Mouse (Mus musculus) frontal cortex, postnatal 36 days (tissue): Measurements from ENCODE around the gene Fbxo21.

Experiments
- DNase-seq, 2 experiments: peaks; one replicate each; pipeline ENCODE4 v3.0.0; 2022; ENCODE audit warnings: low spot score in 2 of 2

The Fbxo21 gene

GRCm38 (mm10) chr5:118019905-118020304, 43.4 kb downstream of the Fbxo21 start:
- no peak for DNase-seq

DNA sequence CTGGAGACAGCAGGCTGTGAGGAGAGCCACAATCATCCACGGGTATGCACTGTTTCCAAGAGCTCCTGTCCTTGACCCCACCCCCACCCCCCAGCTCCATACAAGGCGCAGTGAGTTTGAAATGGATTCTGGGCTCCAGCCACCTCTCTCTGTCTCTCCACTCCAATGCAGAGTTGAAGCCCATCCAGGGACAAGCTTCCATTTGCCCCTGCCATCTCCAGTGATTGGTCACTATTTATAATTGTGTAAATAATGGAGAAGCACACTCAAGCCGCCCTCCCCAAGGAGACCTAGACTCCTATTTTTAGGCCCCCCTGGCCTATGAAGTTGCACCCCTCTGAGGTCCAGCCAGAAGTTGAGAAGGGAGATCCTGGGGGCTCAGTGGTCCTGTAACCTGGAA, 46.5 kb downstream of the Fbxo21 start:
- no peak for DNase-seq

- DNase-seq = no peak
Measured at GRCm38 (mm10) chr5:118025880-118026279, 49.4 kb downstream of the Fbxo21 start.

DNA sequence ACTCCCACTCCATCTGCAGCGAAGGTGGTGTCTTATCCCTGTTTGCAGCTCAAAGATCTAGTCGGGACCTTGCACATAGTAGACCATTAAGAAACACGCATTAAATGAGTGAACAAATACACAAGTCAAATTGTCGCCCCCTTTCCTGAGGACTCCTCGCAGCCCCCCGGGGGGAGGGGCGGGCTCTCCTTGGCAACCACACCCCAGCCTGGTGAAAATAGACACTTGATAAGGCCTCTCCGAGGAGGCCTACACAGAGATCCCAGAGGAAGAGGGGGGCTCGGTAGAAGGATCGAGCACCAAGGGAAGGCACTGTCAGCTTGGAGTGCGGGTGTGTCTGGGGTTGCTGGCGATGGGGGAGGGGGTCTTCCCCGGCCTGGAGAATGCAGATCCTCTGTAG, 49.8 kb downstream of the Fbxo21 start:
- no peak for DNase-seq

- no peak for DNase-seq
Measured at GRCm38 (mm10) chr5:118027101-118027697, 50.7 kb downstream of the Fbxo21 start.

- no peak for DNase-seq
Measured at GRCm38 (mm10) chr5:118027698-118028190, 51.2 kb downstream of the Fbxo21 start, which contains the start of gene Tesc. TSS of gene Tesc (plus strand) at chr5:118027743.

GRCm38 (mm10) chr5:118028191-118029034, 51.9 kb downstream of the Fbxo21 start:
- DNase-seq = no peak

DNA sequence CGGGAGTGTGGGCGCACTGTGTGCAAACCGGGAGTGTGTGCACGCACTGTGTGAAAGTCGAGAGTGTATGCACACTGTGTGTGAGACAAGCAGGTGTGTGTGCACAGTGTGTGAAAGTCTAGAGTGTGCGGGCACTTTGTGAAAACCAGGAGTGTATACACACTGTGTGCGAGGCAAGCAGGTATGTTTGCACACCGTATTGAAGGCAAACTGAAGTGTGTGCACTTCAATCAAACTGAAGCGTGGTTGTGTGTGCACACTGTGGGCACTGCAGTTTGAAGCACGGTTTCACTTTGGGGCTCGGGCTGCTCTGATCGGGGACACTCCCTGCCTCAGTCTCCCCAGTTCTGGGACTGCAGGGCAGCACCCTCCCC, 52.5 kb downstream of the Fbxo21 start:
- no peak for DNase-seq

- DNase-seq = peak; percentile 87 to 90
Measured at GRCm38 (mm10) chr5:118029420-118029819, 52.9 kb downstream of the Fbxo21 start.

GRCm38 (mm10) chr5:118030022-118030675, 53.6 kb downstream of the Fbxo21 start:
- DNase-seq = no peak

DNA sequence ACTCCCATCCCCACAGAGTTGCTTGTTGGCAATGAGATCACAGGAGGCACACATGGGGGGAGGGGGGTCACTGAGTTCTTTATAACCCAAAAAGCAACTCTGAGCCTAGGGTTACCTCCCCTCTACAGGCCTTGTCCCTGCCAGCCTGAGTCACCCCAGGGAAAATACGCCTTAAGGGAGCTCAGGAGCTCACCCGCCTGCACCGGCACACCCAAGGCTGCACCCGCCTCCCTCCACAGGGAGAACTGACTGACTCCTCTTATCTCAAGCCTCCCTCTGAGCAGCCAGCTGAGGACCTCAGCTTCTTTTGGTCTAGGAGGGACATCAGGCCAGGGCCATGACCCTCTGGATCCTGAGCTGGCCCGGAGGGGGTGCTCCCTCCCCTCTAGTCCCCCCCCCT, 54.5 kb downstream of the Fbxo21 start:
- DNase-seq = no peak

DNA sequence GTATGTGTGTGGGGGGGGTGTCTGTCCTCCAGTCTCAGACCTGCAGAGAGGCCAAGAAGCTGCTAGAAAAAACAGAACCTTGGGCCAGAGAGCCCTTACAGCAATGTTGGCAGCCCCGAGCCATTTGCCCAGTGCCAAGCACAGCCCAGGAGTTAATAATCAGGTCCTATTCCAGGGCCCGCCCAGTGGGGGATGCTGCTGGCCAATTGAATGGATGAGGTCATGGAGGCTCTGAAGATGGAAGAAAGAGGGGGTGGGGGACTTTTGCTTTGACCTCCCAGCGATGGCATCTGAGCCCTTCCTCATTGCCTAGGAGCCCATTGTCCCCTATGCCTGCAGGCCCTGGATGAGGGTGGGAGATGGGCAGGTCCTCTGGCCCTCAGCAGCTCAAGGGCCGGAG, 55.0 kb downstream of the Fbxo21 start:
- DNase-seq = no peak

DNA sequence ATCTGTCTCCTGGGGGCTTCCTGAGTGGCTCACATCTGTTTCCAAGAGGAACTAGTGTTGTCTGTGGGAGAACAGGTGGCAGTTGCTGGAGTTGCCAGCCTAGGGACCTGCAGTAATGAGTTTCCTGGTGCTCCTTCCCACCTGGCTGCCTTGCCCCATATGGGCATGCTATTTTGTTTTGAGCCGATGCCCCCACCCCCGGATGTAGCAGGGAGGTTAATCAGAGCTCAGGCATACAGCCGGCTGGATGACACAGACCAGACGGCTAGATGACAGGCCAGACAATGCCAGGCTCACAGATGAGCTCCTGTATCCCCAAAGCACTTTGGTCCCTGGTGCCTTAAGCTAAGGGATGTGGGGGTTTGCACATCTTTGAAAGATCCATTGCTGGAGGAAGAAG, 56.8 kb downstream of the Fbxo21 start:
- DNase-seq = no peak

DNA sequence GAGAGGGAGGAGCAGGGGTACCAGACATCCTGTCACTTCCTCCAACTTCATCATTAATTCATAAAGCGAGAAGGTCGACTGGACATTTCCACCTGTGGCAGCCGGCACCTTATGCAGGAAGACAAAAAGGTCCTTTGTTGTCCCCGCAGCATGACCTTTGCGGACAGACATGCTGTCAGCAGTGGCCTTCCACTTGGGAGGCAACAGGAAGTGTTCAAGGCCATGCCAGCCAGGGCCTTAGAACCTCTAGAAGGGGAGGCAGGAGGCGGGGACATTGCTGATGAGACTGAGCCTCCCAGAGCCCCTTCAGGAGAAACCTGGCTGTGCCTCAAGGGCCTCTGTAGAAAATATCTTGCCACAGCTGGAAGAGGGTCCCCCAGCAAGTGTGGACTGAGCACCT, 57.2 kb downstream of the Fbxo21 start:
- no peak for DNase-seq

- DNase-seq = no peak
Measured at GRCm38 (mm10) chr5:118034632-118035031, 58.1 kb downstream of the Fbxo21 start.

GRCm38 (mm10) chr5:118035786-118036185, 59.3 kb downstream of the Fbxo21 start:
- no peak for DNase-seq

- DNase-seq = peak in 1 of 2 experiments; percentile 62
Measured at GRCm38 (mm10) chr5:118036888-118037797, 60.6 kb downstream of the Fbxo21 start.

DNA sequence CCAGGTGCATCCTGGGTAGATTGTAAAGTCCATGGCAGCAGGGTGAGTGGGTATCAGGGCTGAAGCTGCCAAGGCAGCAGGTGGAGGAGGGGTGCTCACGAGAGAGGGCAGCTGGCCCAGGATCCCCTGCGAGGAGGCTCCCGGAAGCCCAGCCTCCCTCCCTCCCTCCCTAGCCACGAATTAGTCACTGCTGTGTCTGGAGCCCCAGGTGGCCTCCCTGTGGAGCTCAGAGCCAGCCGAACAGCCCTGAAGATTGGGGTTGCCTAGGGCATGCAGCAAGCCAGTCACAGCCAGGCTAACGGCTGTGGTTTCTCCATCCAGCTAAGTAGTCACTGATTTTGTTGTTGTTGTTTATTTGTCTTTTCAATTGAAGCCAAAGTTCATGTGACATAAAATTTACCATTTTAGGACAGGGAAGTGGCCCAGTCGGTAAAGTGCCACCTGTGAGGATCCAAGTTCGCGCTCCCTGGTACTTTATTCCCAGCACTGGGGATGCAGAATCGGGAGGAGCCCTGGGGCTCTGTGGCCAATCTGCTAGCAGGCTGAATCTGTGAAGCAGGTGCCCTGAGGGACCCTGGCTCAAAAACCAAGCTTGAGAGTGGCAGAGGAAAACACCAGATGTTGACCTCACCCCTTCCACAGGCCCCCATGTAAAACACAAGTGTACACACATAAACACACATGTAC, 61.4 kb downstream of the Fbxo21 start:
- DNase-seq = no peak

DNA sequence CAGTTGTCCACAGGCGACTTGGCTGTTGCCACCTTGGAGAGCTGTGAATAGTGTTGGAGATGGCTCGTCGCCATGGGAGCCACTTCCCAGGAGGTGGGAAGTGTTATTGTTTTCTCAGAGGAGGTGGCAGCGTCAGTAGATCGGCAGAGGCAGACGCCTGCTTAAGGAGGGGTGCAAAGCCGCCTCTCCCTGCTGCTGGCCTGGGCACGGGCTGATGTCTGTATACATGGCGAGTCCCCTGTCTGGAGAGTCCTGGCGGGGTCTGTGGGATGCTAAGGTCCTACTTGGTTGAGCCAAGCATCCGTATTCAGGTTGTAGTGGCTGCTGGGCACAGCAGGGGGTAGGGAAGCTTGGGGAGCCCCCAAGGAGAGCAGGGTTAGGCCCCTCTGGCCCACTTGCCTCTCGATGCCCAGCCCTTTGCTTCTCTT, 62.7 kb downstream of the Fbxo21 start:
- no peak for DNase-seq

DNA sequence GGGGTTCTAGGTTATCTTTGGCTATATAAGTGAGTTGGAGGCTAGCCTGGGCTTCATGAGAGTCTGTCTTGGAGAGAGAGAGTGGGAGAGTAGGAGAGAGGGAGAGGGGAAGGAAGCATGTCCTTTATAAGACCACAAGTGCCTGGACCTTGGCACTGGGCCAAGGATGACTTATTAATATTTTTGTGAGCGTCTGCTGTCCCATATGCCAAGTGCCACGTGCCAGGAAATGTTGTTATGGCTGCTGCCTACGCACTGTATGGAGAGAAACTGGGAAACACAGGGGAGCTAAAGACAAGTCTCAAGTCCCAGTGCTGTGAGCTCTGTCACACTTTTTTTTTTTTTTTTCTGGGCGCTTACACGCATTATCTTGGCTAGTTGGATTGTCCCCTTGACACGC, 66.1 kb downstream of the Fbxo21 start:
- no peak for DNase-seq

GRCm38 (mm10) chr5:118043761-118044160, 67.2 kb downstream of the Fbxo21 start:
- DNase-seq = no peak
